Mouse (Mus musculus) liver, postnatal 0 days (tissue): Measurements from ENCODE around the gene Agpat1. TPM values are rescaled to one million over a fixed set of nuclear protein-coding genes. Genes with fewer than 3 reads are reported as not detected.

Experiments
- ATAC-seq: fragments of 200-750 bp; cut with Nextera tagmentation; 2 replicates; pipeline ENCODE4 v1.8.0; 2017; ENCODE audit warnings: mild to moderate bottlenecking, moderate library complexity
- DNase-seq: peaks from one replicate; pipeline ENCODE4 v3.0.0-alpha.2; 2016
- H3K27ac ChIP-seq: fragments of 300-500 bp; sonication (generic); 2 replicates; pipeline ENCODE4 v1.5.1; 2014; ENCODE audit warnings: antibody characterized with exemption, moderate library complexity, mild to moderate bottlenecking, low read depth
- H3K27me3 ChIP-seq: fragments of 300-500 bp; sonication (generic); 2 replicates; pipeline ENCODE4 v1.6.1; 2014; ENCODE audit warnings: low read length, control low read depth, mixed read lengths; ENCODE audit not compliant: insufficient read depth
- H3K36me3 ChIP-seq: fragments of 300-500 bp; sonication (generic); replicated peaks from 2 replicates; pipeline ENCODE4 v1.6.1; 2014; ENCODE audit warnings: mild to moderate bottlenecking, control low read depth, low read length, moderate library complexity, mixed read lengths; ENCODE audit not compliant: insufficient read depth
- H3K4me1 ChIP-seq: fragments of 300-500 bp; sonication (generic); 2 replicates; pipeline ENCODE4 v1.6.1; 2014; ENCODE audit warnings: antibody characterized with exemption, mild to moderate bottlenecking, control low read depth; ENCODE audit not compliant: insufficient read depth
- H3K4me2 ChIP-seq: fragments of 300-500 bp; sonication (generic); 2 replicates; pipeline ENCODE4 v1.6.1; 2014; ENCODE audit warnings: low read depth, mild to moderate bottlenecking, low read length, moderate library complexity, mixed read lengths
- H3K4me3 ChIP-seq: fragments of 300-500 bp; sonication (generic); 2 replicates; pipeline ENCODE4 v1.5.1; 2014; ENCODE audit warnings: low read depth, low read length
- H3K9ac ChIP-seq: fragments of 300-500 bp; sonication (generic); replicated peaks from 2 replicates; pipeline ENCODE4 v1.6.1; 2014; ENCODE audit warnings: mild to moderate bottlenecking, moderate library complexity
- H3K9me3 ChIP-seq: fragments of 300-500 bp; sonication (generic); 2 replicates; pipeline ENCODE4 v1.6.1; 2016; ENCODE audit warnings: mild to moderate bottlenecking, control low read depth, low read length, mixed read lengths
- CTCF ChIP-seq: sonication (generic); IDR thresholded peaks from 2 replicates; pipeline ENCODE4 v1.5.1; 2016; ENCODE audit warnings: antibody characterized with exemption, low read depth
- EP300 ChIP-seq: IDR thresholded peaks from 2 replicates; pipeline ENCODE4 v1.6.1; 2016; ENCODE audit warnings: antibody characterized with exemption, low read depth, mild to moderate bottlenecking
- WGBS: fragments of 180-500 bp; shearing (Covaris S2); extraction: QIAGEN DNeasy Blood & Tissue Kit; methylation state at CpG from one replicate; pipeline ENCODE4 v1.1.7; 2014; ENCODE audit not compliant: insufficient replicate concordance; 5-methylcytosine and 5-hydroxymethylcytosine counted together
- polyA plus RNA-seq: library from polyadenylated mRNA; unstranded; fragments of >200 nt; fragmentation: Nextera tagmentation; extraction: Ambion mirVana; gene quantifications from 2 replicates; pipeline ENCODE4 v1.2.1, GENCODE M21; 2015

Gene Agpat1
- polyA plus RNA-seq, 1 experiment from 2014 or later: 11.1 TPM

GRCm38 (mm10) chr17:34655581-34655991, 51.5 kb downstream of the Agpat1 start:
- DNase-seq (peak; percentile 66), ATAC-seq (peak; percentile 75)
- Histone ChIP-seq H3K9me3 (no peaks in the 10 kb centered on the region), H3K4me2 (no peak overlapping the region), H3K4me1 (peaks cover 6% of the 10 kb centered on the region), H3K36me3 (peaks cover 19% of the 10 kb centered on the region), H3K27ac (no peak overlapping the region), H3K4me3 (no peak overlapping the region), H3K9ac (0 out of 2 replicates have a peak overlapping the region, but pooled peaks have one; percentile 22), H3K27me3 (peaks cover 14% of the 10 kb centered on the region)
- TF ChIP-seq EP300: no peak
- TF ChIP-seq CTCF: peak; percentile 28; the same call in 1 of the 2 replicates
- 36% methylated on average over 2 of the region's 4 CpGs for WGBS

GRCm38 (mm10) chr17:34656666-34657065, 52.6 kb downstream of the Agpat1 start:
- no peak overlapping the region for H3K27ac ChIP-seq
- WGBS: 60% methylated on average over 8 of the region's 8 CpGs
- TF ChIP-seq EP300 (no peak), CTCF (no peak)

DNA sequence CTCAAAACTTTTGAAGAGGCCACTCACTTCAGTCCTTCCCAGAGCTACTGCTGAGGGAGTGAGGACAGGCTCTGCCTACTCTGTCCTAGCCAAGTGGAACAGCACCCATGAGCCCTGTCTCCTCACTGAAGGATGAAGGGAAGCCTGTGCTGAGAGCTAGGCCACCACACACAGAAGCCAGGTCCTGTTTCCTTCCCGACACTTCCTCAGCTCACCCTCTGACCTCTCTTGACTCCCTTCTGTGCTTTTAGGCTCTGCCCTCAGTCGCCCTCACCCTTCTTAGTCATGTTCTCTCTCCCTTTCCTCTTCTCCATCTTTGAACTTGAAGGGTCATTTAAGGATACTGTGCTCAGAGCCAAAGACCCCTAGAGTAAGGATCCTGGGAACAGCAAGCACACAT, 53.2 kb downstream of the Agpat1 start:
- Histone ChIP-seq H3K27ac (no peak overlapping the region), H3K36me3 (peaks cover 11% of the 10 kb centered on the region), H3K9ac (no peak overlapping the region), H3K9me3 (no peaks in the 10 kb centered on the region), H3K4me2 (no peak overlapping the region), H3K4me1 (peaks cover 6% of the 10 kb centered on the region), H3K27me3 (peaks cover 24% of the 10 kb centered on the region), H3K4me3 (no peak overlapping the region)
- DNase-seq (no peak), ATAC-seq (no peak)
- WGBS: 35% methylated on average over 2 of the region's 2 CpGs
- TF ChIP-seq EP300: no peak
- no peak for TF ChIP-seq CTCF

More at GRCm38 (mm10) chr17:34656666-34657065, 52.6 kb downstream of the Agpat1 start:
- Histone ChIP-seq H3K27me3 (peaks cover 24% of the 10 kb centered on the region), H3K9ac (no peak overlapping the region), H3K4me3 (no peak overlapping the region), H3K4me1 (peaks cover 6% of the 10 kb centered on the region), H3K36me3 (peaks cover 14% of the 10 kb centered on the region), H3K9me3 (no peaks in the 10 kb centered on the region), H3K4me2 (no peak overlapping the region)
- DNase-seq (no peak), ATAC-seq (no peak)

DNA sequence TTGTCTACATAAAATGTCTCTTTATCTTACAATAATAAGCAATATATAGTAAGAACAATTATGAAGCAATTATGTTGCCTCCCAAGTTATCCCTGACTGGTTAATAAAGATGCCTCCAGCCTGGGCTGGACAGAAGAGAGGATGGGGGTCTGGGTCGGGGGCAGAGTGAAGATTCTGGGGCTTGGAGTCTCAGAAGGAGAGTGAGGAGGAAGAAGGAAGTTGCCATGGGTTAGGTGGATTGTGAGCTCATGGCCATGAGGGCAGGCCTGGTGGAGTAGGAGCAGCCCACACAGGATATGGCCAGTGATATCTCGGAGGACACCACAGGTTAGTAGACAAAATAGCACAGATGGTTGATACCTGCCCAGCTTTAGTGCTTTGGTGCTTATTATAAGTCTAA, 54.1 kb downstream of the Agpat1 start:
- peaks cover 6% of the 10 kb centered on the region for H3K36me3 ChIP-seq
- no peak overlapping the region for H3K9ac ChIP-seq
- H3K4me1 ChIP-seq: peaks cover 6% of the 10 kb centered on the region
- ATAC-seq: no peak
- H3K4me2 ChIP-seq: no peak overlapping the region
- 23% methylated on average over 2 of the region's 2 CpGs for WGBS
- no peak for DNase-seq
- no peak overlapping the region for H3K27ac ChIP-seq
- H3K9me3 ChIP-seq: no peaks in the 10 kb centered on the region
- TF ChIP-seq CTCF: no peak
- no peak for TF ChIP-seq EP300
- H3K27me3 ChIP-seq: peaks cover 29% of the 10 kb centered on the region
- H3K4me3 ChIP-seq: no peak overlapping the region

GRCm38 (mm10) chr17:34658591-34658990, 54.5 kb downstream of the Agpat1 start:
- TF ChIP-seq CTCF (no peak), EP300 (no peak)
- peaks cover 30% of the 10 kb centered on the region for H3K27me3 ChIP-seq
- no peak for ATAC-seq

DNA sequence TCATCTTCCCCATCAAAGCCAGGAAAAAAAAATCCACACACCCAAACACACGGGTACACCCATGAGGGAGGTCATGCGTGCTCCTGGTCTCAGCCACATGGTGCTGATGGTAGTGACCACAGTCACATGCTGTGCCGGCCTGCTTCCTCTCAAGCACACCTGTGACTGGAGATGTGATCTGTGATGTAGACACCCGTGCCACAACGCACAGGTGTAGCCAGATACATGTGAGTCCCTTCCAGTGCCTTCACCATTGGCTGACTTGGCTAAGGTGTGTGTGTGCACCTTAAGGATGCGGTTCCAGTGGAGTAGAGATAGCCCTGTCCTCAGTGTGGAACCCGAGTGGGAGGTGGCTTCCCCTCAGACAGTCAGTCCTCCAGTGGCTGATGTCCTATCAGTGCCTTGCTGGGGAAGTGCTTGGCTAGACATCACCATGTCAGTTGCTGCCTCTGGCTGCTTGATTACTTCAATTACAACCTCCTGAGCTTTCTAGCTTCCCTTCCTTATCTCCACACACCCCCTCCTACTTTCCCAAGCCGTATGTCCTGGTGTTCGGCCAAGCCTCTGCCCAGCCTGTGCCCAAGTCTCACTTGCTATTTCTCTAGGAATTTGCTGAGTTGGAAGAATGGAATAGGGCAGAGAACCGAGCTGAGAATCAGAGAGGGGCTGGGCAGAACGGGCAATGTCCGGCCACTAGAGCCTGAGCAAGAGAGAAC, 55.3 kb downstream of the Agpat1 start:
- H3K4me2 ChIP-seq: no peak overlapping the region
- DNase-seq: no peak
- no peaks in the 10 kb centered on the region for H3K9me3 ChIP-seq
- no peak overlapping the region for H3K9ac ChIP-seq
- H3K4me3 ChIP-seq: no peak overlapping the region
- H3K4me1 ChIP-seq: peaks cover 6% of the 10 kb centered on the region
- no peak overlapping the region for H3K27ac ChIP-seq
- TF ChIP-seq EP300 (no peak), CTCF (no peak)
- ATAC-seq: no peak
- WGBS: 43% methylated on average over 12 of the region's 12 CpGs
- H3K36me3 ChIP-seq: peaks cover 2% of the 10 kb centered on the region; the same call in 1 of the 2 replicates
- peaks cover 32% of the 10 kb centered on the region for H3K27me3 ChIP-seq

More at GRCm38 (mm10) chr17:34658591-34658990, 54.5 kb downstream of the Agpat1 start:
- Histone ChIP-seq H3K27ac (no peak overlapping the region), H3K9ac (no peak overlapping the region), H3K4me3 (no peak overlapping the region), H3K9me3 (no peaks in the 10 kb centered on the region), H3K36me3 (peaks cover 3% of the 10 kb centered on the region), H3K4me2 (no peak overlapping the region), H3K4me1 (peaks cover 6% of the 10 kb centered on the region)
- 68% methylated on average over 3 of the region's 3 CpGs for WGBS
- DNase-seq: no peak

DNA sequence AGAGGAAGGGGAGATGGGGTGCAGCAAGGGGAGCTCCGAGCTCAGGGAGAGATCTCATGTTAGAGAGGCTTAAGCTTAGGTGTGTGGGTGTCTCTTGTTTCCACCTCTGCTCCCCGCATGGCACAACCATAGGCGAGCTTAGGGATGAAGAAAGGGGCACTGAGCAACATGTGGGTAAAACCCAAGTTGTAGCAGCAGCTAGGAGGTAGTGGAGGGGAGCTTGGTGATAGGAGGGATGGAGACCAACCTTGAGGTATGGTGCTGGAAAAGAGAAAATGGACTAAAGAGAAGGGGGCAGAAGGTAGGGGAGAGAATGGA, 55.8 kb downstream of the Agpat1 start:
- Histone ChIP-seq H3K4me2 (no peak overlapping the region), H3K9me3 (no peaks in the 10 kb centered on the region), H3K4me1 (peaks cover 6% of the 10 kb centered on the region), H3K36me3 (no peaks in the 10 kb centered on the region), H3K27me3 (peaks cover 32% of the 10 kb centered on the region), H3K4me3 (no peak overlapping the region), H3K27ac (no peak overlapping the region), H3K9ac (no peak overlapping the region)
- no peak for DNase-seq
- TF ChIP-seq CTCF: no peak
- no peak for TF ChIP-seq EP300
- 62% methylated on average over 3 of the region's 3 CpGs for WGBS
- ATAC-seq: no peak
